Mouse (Mus musculus): Measurements from ENCODE around the gene Supt3. TPM values are rescaled to one million over a fixed set of nuclear protein-coding genes. Genes with fewer than 3 reads are reported as not detected.
A peak's percentile ranks its signal among the peaks of the same experiment; 100 is the strongest.

Gene Supt3
- total and polyA plus RNA-seq, 3 experiments: 4.7 to 16.0 (median 13.2) TPM

- intact Hi-C loops (cut with DNase I): no loop called here
- TF ChIP-seq EP300 (IDR thresholded peaks at IDR 0.05; ENCODE audit: insufficient read depth, low read depth, low read length) (no peak), CTCF (IDR thresholded peaks at IDR 0.05) (peak; percentile 53), POLR2A (IDR thresholded peaks at IDR 0.05; ENCODE audit: insufficient read depth, low read depth, low read length) (no peak)
Measured at GRCm38 (mm10) chr17:44743780-44744179, 33.2 kb upstream of the Supt3 start.

DNA sequence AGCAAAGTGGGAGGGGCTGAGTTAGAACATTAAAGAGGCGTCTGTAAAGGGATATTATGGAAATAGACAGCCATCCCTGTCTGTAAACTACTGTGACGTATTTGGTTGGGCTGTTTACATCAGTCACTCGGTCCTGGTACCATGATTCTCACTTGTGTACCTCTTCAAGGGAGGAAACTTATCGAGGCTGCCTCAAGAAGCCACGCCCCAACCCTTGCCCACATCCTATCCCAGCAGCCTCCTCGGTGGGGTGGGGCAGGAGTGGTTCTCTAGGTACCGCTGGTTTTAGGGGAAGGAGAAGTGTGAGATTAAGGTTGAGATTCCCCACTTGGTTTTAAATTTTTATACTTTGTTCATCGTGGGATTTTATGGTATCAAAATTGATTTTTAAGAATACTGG lies 31.6 kb upstream of the Supt3 start:
- Histone ChIP-seq H3K79me2 (replicated peaks; ENCODE audit: control insufficient read depth, insufficient read depth, low read length) (no peaks in the 10 kb centered on the region), H3K27me3 (ENCODE audit: control insufficient read depth, insufficient read depth, low read length) (no peaks in the 10 kb centered on the region), H3K36me3 (ENCODE audit: control insufficient read depth, insufficient read depth, low read length) (no peaks in the 10 kb centered on the region), H3K4me1 (ENCODE audit: control insufficient read depth, insufficient read depth, low read length) (no peaks in the 10 kb centered on the region), H3K4me3 (no peak overlapping the region), H3K27ac (no peak overlapping the region), H3K9ac (ENCODE audit: low read depth, low read length) (no peak overlapping the region)
- WGBS: 82% methylated on average over 8 of the region's 8 CpGs
- DNase-seq: no peak
- TF ChIP-seq POLR2A (IDR thresholded peaks at IDR 0.05; ENCODE audit: insufficient read depth, low read depth, low read length) (no peak), EP300 (IDR thresholded peaks at IDR 0.05; ENCODE audit: insufficient read depth, low read depth, low read length) (no peak), CTCF (IDR thresholded peaks at IDR 0.05) (no peak)
- intact Hi-C loops (cut with DNase I): no loop called here

More at GRCm38 (mm10) chr17:44743780-44744179, 33.2 kb upstream of the Supt3 start:
- no peak for DNase-seq
- 49% methylated on average over 3 of the region's 3 CpGs for WGBS
- Histone ChIP-seq H3K4me1 (ENCODE audit: control insufficient read depth, insufficient read depth, low read length) (no peaks in the 10 kb centered on the region), H3K79me2 (replicated peaks; ENCODE audit: control insufficient read depth, insufficient read depth, low read length) (no peaks in the 10 kb centered on the region), H3K9ac (ENCODE audit: low read depth, low read length) (no peak overlapping the region), H3K27ac (no peak overlapping the region), H3K27me3 (ENCODE audit: control insufficient read depth, insufficient read depth, low read length) (no peaks in the 10 kb centered on the region), H3K36me3 (ENCODE audit: control insufficient read depth, insufficient read depth, low read length) (no peaks in the 10 kb centered on the region), H3K4me3 (no peak overlapping the region)

DNA sequence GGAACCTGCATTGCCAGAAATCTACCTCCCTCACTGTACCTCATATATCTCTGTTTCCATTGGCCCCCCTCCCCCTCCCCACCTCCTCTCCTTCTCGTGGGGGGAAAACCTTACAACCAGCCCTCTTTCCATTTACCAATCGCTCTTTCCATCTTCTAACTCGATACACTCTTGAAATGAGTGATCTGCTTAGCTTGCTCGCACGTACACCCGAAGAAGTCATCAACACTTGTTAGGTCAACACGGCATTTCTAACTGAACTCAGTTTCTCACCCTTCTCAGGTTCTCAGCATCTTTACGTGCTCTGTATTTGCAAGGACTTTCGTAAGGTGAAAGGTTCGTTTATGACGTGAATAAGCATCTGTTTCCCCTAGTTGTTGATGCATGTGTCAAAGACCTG lies 10.6 kb upstream of the Supt3 start:
- no peak overlapping the region for H3K9ac ChIP-seq (ENCODE audit: low read depth, low read length)
- H3K27ac ChIP-seq: no peak overlapping the region
- H3K27me3 ChIP-seq (ENCODE audit: control insufficient read depth, insufficient read depth, low read length): no peaks in the 10 kb centered on the region
- intact Hi-C loops (cut with DNase I): no loop called here
- WGBS: 85% methylated on average over 11 of the region's 11 CpGs
- H3K36me3 ChIP-seq (ENCODE audit: control insufficient read depth, insufficient read depth, low read length): no peaks in the 10 kb centered on the region
- TF ChIP-seq CTCF (IDR thresholded peaks at IDR 0.05) (no peak), EP300 (IDR thresholded peaks at IDR 0.05; ENCODE audit: insufficient read depth, low read depth, low read length) (no peak), POLR2A (IDR thresholded peaks at IDR 0.05; ENCODE audit: insufficient read depth, low read depth, low read length) (no peak)
- no peak for DNase-seq
- H3K79me2 ChIP-seq (replicated peaks; ENCODE audit: control insufficient read depth, insufficient read depth, low read length): no peaks in the 10 kb centered on the region
- no peak overlapping the region for H3K4me3 ChIP-seq
- no peaks in the 10 kb centered on the region for H3K4me1 ChIP-seq (ENCODE audit: control insufficient read depth, insufficient read depth, low read length)

GRCm38 (mm10) chr17:44766975-44767374 lies 10.0 kb upstream of the Supt3 start:
- H3K27me3 ChIP-seq (ENCODE audit: control insufficient read depth, insufficient read depth, low read length): no peaks in the 10 kb centered on the region
- H3K9ac ChIP-seq (ENCODE audit: low read depth, low read length): no peak overlapping the region
- TF ChIP-seq CTCF (IDR thresholded peaks at IDR 0.05) (no peak), EP300 (IDR thresholded peaks at IDR 0.05; ENCODE audit: insufficient read depth, low read depth, low read length) (no peak), POLR2A (IDR thresholded peaks at IDR 0.05; ENCODE audit: insufficient read depth, low read depth, low read length) (no peak)
- H3K4me1 ChIP-seq (ENCODE audit: control insufficient read depth, insufficient read depth, low read length): no peaks in the 10 kb centered on the region
- no peak overlapping the region for H3K27ac ChIP-seq
- no peaks in the 10 kb centered on the region for H3K79me2 ChIP-seq (replicated peaks; ENCODE audit: control insufficient read depth, insufficient read depth, low read length)
- no peak for DNase-seq
- no peak overlapping the region for H3K4me3 ChIP-seq
- WGBS: 67% methylated on average over 2 of the region's 2 CpGs
- H3K36me3 ChIP-seq (ENCODE audit: control insufficient read depth, insufficient read depth, low read length): no peaks in the 10 kb centered on the region
- intact Hi-C loops (cut with DNase I): no loop called here

DNA sequence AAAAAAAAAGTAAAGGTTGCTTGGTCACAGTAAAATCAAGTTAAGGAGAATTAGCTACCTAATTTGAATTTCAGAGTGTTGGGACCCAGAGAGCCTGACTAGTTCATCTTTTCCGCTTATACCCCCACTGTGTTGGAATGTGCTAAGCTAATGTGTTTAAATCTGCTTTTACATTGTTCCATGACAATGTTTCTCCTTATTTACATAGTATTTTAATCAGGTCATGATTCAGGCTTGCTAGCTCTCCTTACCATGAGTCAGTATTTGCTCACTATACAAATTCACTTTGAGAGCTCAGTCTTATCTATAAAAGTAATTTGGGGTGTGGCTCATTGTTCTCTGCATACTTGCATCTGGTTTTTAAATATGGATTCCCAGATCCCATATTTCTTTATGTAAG lies 9.6 kb upstream of the Supt3 start:
- H3K27ac ChIP-seq: no peak overlapping the region
- H3K36me3 ChIP-seq (ENCODE audit: control insufficient read depth, insufficient read depth, low read length): no peaks in the 10 kb centered on the region
- TF ChIP-seq EP300 (IDR thresholded peaks at IDR 0.05; ENCODE audit: insufficient read depth, low read depth, low read length): no peak
- TF ChIP-seq CTCF (IDR thresholded peaks at IDR 0.05): no peak
- no peak for TF ChIP-seq POLR2A (IDR thresholded peaks at IDR 0.05; ENCODE audit: insufficient read depth, low read depth, low read length)
- H3K9ac ChIP-seq (ENCODE audit: low read depth, low read length): no peak overlapping the region
- no peaks in the 10 kb centered on the region for H3K4me1 ChIP-seq (ENCODE audit: control insufficient read depth, insufficient read depth, low read length)
- H3K4me3 ChIP-seq: no peak overlapping the region
- 88% methylated on average over 1 of the region's 1 CpGs for WGBS
- DNase-seq: no peak
- H3K27me3 ChIP-seq (ENCODE audit: control insufficient read depth, insufficient read depth, low read length): no peaks in the 10 kb centered on the region
- intact Hi-C loops (cut with DNase I): no loop called here
- no peaks in the 10 kb centered on the region for H3K79me2 ChIP-seq (replicated peaks; ENCODE audit: control insufficient read depth, insufficient read depth, low read length)

DNA sequence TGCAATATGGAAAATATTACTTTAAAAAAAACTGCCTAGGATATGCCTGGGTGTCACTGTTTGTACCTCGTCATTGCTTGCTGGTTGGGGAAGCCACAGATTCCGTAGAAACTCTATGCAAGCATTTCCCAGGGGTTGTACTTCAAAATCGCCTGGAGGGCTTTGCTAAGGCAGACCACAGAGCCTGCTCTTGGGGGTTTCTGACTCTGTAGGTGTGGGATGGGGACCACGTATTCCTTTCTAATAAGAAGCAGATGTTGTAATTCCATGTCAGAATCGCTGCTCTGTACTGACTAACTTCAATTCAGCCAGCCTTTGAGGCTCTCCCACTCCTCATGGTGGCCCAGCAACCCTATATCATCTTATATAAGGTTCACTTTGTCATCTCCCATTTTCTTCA lies 8.4 kb upstream of the Supt3 start:
- no peaks in the 10 kb centered on the region for H3K36me3 ChIP-seq (ENCODE audit: control insufficient read depth, insufficient read depth, low read length)

More for the DNA sequence above, 8.4 kb upstream of the Supt3 start:
- no peak overlapping the region for H3K9ac ChIP-seq (ENCODE audit: low read depth, low read length)
- WGBS: 71% methylated on average over 5 of the region's 5 CpGs
- H3K27me3 ChIP-seq (ENCODE audit: control insufficient read depth, insufficient read depth, low read length): no peaks in the 10 kb centered on the region
- H3K27ac ChIP-seq: no peak overlapping the region
- no peak for TF ChIP-seq POLR2A (IDR thresholded peaks at IDR 0.05; ENCODE audit: insufficient read depth, low read depth, low read length)
- TF ChIP-seq CTCF (IDR thresholded peaks at IDR 0.05): no peak
- TF ChIP-seq EP300 (IDR thresholded peaks at IDR 0.05; ENCODE audit: insufficient read depth, low read depth, low read length): no peak
- intact Hi-C loops (cut with DNase I): no loop called here
- no peaks in the 10 kb centered on the region for H3K4me1 ChIP-seq (ENCODE audit: control insufficient read depth, insufficient read depth, low read length)
- no peak for DNase-seq
- H3K79me2 ChIP-seq (replicated peaks; ENCODE audit: control insufficient read depth, insufficient read depth, low read length): no peaks in the 10 kb centered on the region
- no peak overlapping the region for H3K4me3 ChIP-seq
